Mouse (Mus musculus) small intestine, adult 2 months (tissue): ENCODE measurements around the gene Plgrkt.

Experiments
- CTCF ChIP-seq: fragments of 200-500 bp; IDR thresholded peaks from 2 replicates; pipeline ENCODE4 v1.5.1; 2012; ENCODE audit warnings: low read depth, mild to moderate bottlenecking, control low read depth, inconsistent platforms, low read length, moderate library complexity, mixed read lengths; ENCODE audit not compliant: insufficient replicate concordance, insufficient read length; ENCODE audit errors: extremely low read depth
- POLR2A ChIP-seq: fragments of 200-500 bp; IDR thresholded peaks from 2 replicates; pipeline ENCODE4 v1.6.1; 2012; ENCODE audit warnings: low read depth, mild to moderate bottlenecking, control low read depth, inconsistent platforms, low read length, moderate library complexity

DNA sequence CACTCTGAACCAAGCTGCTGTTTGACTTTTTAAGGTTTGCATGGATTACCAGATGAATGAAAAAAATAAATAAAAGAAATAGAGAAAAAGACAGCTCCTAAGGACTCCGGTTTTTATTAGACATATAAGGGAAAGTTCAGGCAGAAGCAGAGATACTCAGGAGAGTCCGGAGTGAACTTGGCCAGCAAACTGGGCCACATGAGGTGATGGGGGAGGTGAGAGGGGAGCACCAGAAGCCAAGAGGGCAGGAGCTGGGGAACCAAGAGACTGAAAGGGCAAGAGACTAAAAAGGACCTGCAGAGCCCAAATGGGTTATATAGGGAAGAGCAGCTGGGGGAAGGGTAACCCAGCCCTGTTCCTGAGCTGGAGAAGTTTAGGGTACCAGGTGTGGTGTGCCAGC, 27.5 kb upstream of the Plgrkt start:
- TF ChIP-seq CTCF = no peak
- TF ChIP-seq POLR2A = no peak
